In genomic region chr1:185315846-185316568, GRCm38 (mm10) we compare ENCODE assay signal across 21 mouse cellular contexts. TPM values are rescaled to one million over a fixed set of nuclear protein-coding genes. Genes with fewer than 3 reads are reported as not detected.
DNase-seq lines count a peak whose midpoint lies in the region; TF ChIP-seq lines count a peak whose summit lies in the region.
"Had no signal": no experiment of that assay in that cellular context is flagged by ENCODE, and none has a peak within 500 bp of the region (broad histone marks: within the 10 kb centered on the region; RNA-seq: fewer than 3 reads in every experiment).

No protein-coding gene starts in this region.

- no peak for TF ChIP-seq EP300 in heart, adult 2 months (IDR thresholded peaks at IDR 0.05; ENCODE audit: insufficient read depth, low read depth, low read length)

- no peaks in the 10 kb centered on the region for H3K27me3 ChIP-seq in heart, adult 2 months (ENCODE audit: control insufficient read depth, insufficient read depth, low read length)
- H3K27me3 ChIP-seq in hindbrain, embryonic 10.5 days (ENCODE audit: insufficient read depth, poor library complexity, severe bottlenecking) = no peaks in the 10 kb centered on the region
- H3K27me3 ChIP-seq: hindbrain, embryonic 12.5 days; midbrain, embryonic 13.5 days; neural tube, embryonic 13.5 days had no signal

- TF ChIP-seq CTCF in heart, adult 2 months (IDR thresholded peaks at IDR 0.05) = no peak
- no peak for TF ChIP-seq CTCF in left cerebral cortex, adult 2 months (IDR thresholded peaks at IDR 0.05)

- no peak overlapping the region for H3K9ac ChIP-seq in heart, adult 2 months (ENCODE audit: low read depth, low read length)
- H3K9ac ChIP-seq: hindbrain, embryonic 12.5 days; liver, postnatal 0 days; midbrain, embryonic 13.5 days; neural tube, embryonic 13.5 days had no signal

- no peaks in the 10 kb centered on the region; the same call in 1 of the 2 replicates for H3K79me2 ChIP-seq in heart, adult 2 months (replicated peaks; ENCODE audit: control insufficient read depth, insufficient read depth, low read length)

- H3K36me3 ChIP-seq in heart, adult 2 months (ENCODE audit: control insufficient read depth, insufficient read depth, low read length) = no peaks in the 10 kb centered on the region; the same call in 1 of the 2 replicates
- peaks cover 87% of the 10 kb centered on the region for H3K36me3 ChIP-seq in hindbrain, embryonic 10.5 days

- H3K4me1 ChIP-seq in heart, adult 2 months (ENCODE audit: control insufficient read depth, insufficient read depth, low read length) = no peaks in the 10 kb centered on the region
- H3K4me1 ChIP-seq in hindbrain, embryonic 10.5 days (replicated peaks) = no peaks in the 10 kb centered on the region
- H3K4me1 ChIP-seq: forebrain, embryonic 10.5 days; hindbrain, embryonic 12.5 days; limb, embryonic 10.5 days; midbrain, embryonic 13.5 days; neural tube, embryonic 13.5 days had no signal

- H3K27ac ChIP-seq in heart, adult 2 months = no peak overlapping the region
- no peak overlapping the region for H3K27ac ChIP-seq in left cerebral cortex, adult 2 months
- no peak overlapping the region for H3K27ac ChIP-seq in hindbrain, embryonic 10.5 days
- H3K27ac ChIP-seq: forebrain, embryonic 10.5 days; hindbrain, embryonic 12.5 days; limb, embryonic 10.5 days; midbrain, embryonic 13.5 days; neural tube, embryonic 13.5 days; stomach, postnatal 0 days had no signal

- H3K4me3 ChIP-seq in heart, adult 2 months = no peak overlapping the region
- no peak overlapping the region for H3K4me3 ChIP-seq in left cerebral cortex, adult 2 months
- no peak overlapping the region for H3K4me3 ChIP-seq in hindbrain, embryonic 10.5 days
- H3K4me3 ChIP-seq: forebrain, embryonic 10.5 days; hindbrain, embryonic 12.5 days; limb, embryonic 10.5 days; midbrain, embryonic 13.5 days; neural tube, embryonic 13.5 days had no signal

- DNase-seq in heart, adult 11 months = peak; percentile 59
- no peak for DNase-seq in heart, adult 2 months
- DNase-seq in left cerebral cortex, postnatal 14 days (ENCODE audit: low spot score in 2 of 2) = peak; percentile 27 to 54
- no peak for DNase-seq in left cerebral cortex, adult 2 months (ENCODE audit: extremely low spot score in 1 of 2, low spot score in 2 of 2)
- DNase-seq in kidney, postnatal 36 days = peak; percentile 54 to 67
- DNase-seq in layer of hippocampus, postnatal 36 days = peak; percentile 26 to 29
- no peak for DNase-seq in adrenal gland, postnatal 25 days
- no peak for DNase-seq in hindbrain, embryonic 10.5 days (ENCODE audit: low spot score)
- DNase-seq: adrenal gland, postnatal 10 days; cerebellum, adult 18-20 months; cerebellum, postnatal 25 days; gastrocnemius, postnatal 25 days; liver, postnatal 0 days; lung, postnatal 10 days had no signal

- no peaks in the 10 kb centered on the region for H3K9me3 ChIP-seq in hindbrain, embryonic 10.5 days
- H3K9me3 ChIP-seq: forebrain, embryonic 10.5 days; G1E; hindbrain, embryonic 12.5 days; limb, embryonic 10.5 days; midbrain, embryonic 13.5 days; neural tube, embryonic 13.5 days had no signal

- no peak for TF ChIP-seq POLR2A in heart, adult 2 months (IDR thresholded peaks at IDR 0.05; ENCODE audit: insufficient read depth, low read depth, low read length)

- WGBS in heart, adult 2 months = 92% methylated on average over 16 of the region's 16 CpGs
- WGBS in hindbrain, embryonic 10.5 days = 89% methylated on average over 16 of the region's 16 CpGs

- intact Hi-C loops in heart, adult 2 months (cut with DNase I) = no loop called here
- intact Hi-C loops in left cerebral cortex, postnatal 14 days (cut with DNase I) = no loop called here
- intact Hi-C loops in left cerebral cortex, adult 2 months (cut with DNase I) = no loop called here

RNA-seq across cellular contexts. Expression of gene Iars2, which starts 13.2 kb away (rescaled TPM):
- total RNA-seq in heart, adult 2 months (2021) = 10 to 100 TPM; 71.5 to 80.0 TPM
- polyA plus RNA-seq in heart, adult 2 months (2012; rRNA removed) = 35.2 and 59.7 TPM in 2 replicates
- 10 to 100 TPM; 32.8 to 33.2 TPM for total RNA-seq in left cerebral cortex, postnatal 14 days (2021)
- 10 to 100 TPM; 31.1 to 32.1 TPM for total RNA-seq in left cerebral cortex, adult 2 months (2021)
- 10 to 100 TPM; 31.7 to 31.9 TPM for total RNA-seq in layer of hippocampus, postnatal 36 days (2021)
- total RNA-seq in adrenal gland, postnatal 25 days (2021) = 86.6 and 107 TPM in 2 replicates
- polyA plus RNA-seq in hindbrain, embryonic 10.5 days (2016; fragmentation: Nextera tagmentation; extraction: Ambion mirVana) = 21.1 and 25.7 TPM in 2 replicates

RNA-seq across cellular contexts. Expression of gene Bpnt1, which starts 15.9 kb away (rescaled TPM):
- total RNA-seq in heart, adult 2 months (2021) = 10 to 100 TPM; 27.8 to 29.6 TPM
- polyA plus RNA-seq in heart, adult 2 months (2012; rRNA removed) = 26.3 and 36.6 TPM in 2 replicates
- total RNA-seq in left cerebral cortex, postnatal 14 days (2021) = 10 to 100 TPM; 77.2 to 80.1 TPM
- 10 to 100 TPM; 69.6 to 71.2 TPM for total RNA-seq in left cerebral cortex, adult 2 months (2021)
- 10 to 100 TPM; 74.8 to 76.2 TPM for total RNA-seq in layer of hippocampus, postnatal 36 days (2021)
- 99.9 and 103 TPM in 2 replicates for total RNA-seq in adrenal gland, postnatal 25 days (2021)
- 31.6 and 34.3 TPM in 2 replicates for polyA plus RNA-seq in hindbrain, embryonic 10.5 days (2016; fragmentation: Nextera tagmentation; extraction: Ambion mirVana)

RNA-seq across cellular contexts. Expression of gene Eprs, which starts 46.8 kb away (rescaled TPM):
- 10 to 100 TPM; 63.9 to 85.2 TPM for total RNA-seq in heart, adult 2 months (2021)
- 11.0 and 23.4 TPM in 2 replicates for polyA plus RNA-seq in heart, adult 2 months (2012; rRNA removed)
- total RNA-seq in left cerebral cortex, postnatal 14 days (2021) = 10 to 100 TPM; 77.4 to 81.2 TPM
- total RNA-seq in left cerebral cortex, adult 2 months (2021) = 10 to 100 TPM; 71.6 to 79.3 TPM
- total RNA-seq in layer of hippocampus, postnatal 36 days (2021) = 10 to 100 TPM; 69.1 to 70.7 TPM
- total RNA-seq in adrenal gland, postnatal 25 days (2021) = 124 and 187 TPM in 2 replicates
- 112 and 150 TPM in 2 replicates for polyA plus RNA-seq in hindbrain, embryonic 10.5 days (2016; fragmentation: Nextera tagmentation; extraction: Ambion mirVana)

Comparison
In these comparisons a context has a peak if more than half of its experiments do, and no peak if none do; other contexts are left out.
1. DNase-seq: peak in heart, adult 11 months (single experiment), left cerebral cortex, postnatal 14 days (2 of 2), kidney, postnatal 36 days (2 of 2) and layer of hippocampus, postnatal 36 days (2 of 2); none in heart, adult 2 months (0 of 2), left cerebral cortex, adult 2 months (0 of 2), adrenal gland, postnatal 25 days (single experiment) and hindbrain, embryonic 10.5 days (single experiment).